Mouse (Mus musculus) stomach, postnatal 0 days (tissue): Measurements from ENCODE around the gene Bcor.

Experiments
- CTCF ChIP-seq: IDR thresholded peaks from 2 replicates; pipeline ENCODE4 v1.5.1; 2016; ENCODE audit warnings: antibody characterized with exemption, low read depth, mild to moderate bottlenecking, moderate library complexity
- EP300 ChIP-seq: optimal IDR thresholded peaks from 2 replicates; pipeline ENCODE3; 2016; ENCODE audit warnings: antibody characterized with exemption

GRCm38 (mm10) chrX:12000620-12001019 is 159.5 kb downstream of the Bcor start:
- TF ChIP-seq CTCF (no peak), EP300 (no peak)
